Mouse (Mus musculus) urinary bladder, postnatal 4 days (tissue): Measurements from ENCODE around the gene Xpr1.

Experiments used
- DNase-seq, 2 experiments: peaks; one replicate each; pipeline ENCODE4 v3.0.0; 2021 to 2022; ENCODE audit warnings: low spot score in 2 of 2

Xpr1 gene

GRCm38 (mm10) chr1:155416701-155417677, at the start of gene Xpr1:
TSS of gene Xpr1 (minus strand) at chr1:155417415.
- peak; percentile 94 to 96 for DNase-seq

- DNase-seq = no peak
Observed at GRCm38 (mm10) chr1:155463442-155463841, 46.2 kb upstream of the Xpr1 start.

- DNase-seq = no peak
Observed at GRCm38 (mm10) chr1:155462582-155462981, 45.4 kb upstream of the Xpr1 start.

GRCm38 (mm10) chr1:155457532-155457931, 40.3 kb upstream of the Xpr1 start:
- DNase-seq = no peak

- no peak for DNase-seq
Observed at GRCm38 (mm10) chr1:155453180-155453579, 36.0 kb upstream of the Xpr1 start.

GRCm38 (mm10) chr1:155448932-155449331, 31.7 kb upstream of the Xpr1 start:
- DNase-seq = no peak

- no peak for DNase-seq
Observed at GRCm38 (mm10) chr1:155447277-155447676, 30.1 kb upstream of the Xpr1 start.

- DNase-seq = no peak
Observed at GRCm38 (mm10) chr1:155443115-155443514, 25.9 kb upstream of the Xpr1 start.

- DNase-seq = no peak
Observed at GRCm38 (mm10) chr1:155442521-155443001, 25.3 kb upstream of the Xpr1 start.

- no peak for DNase-seq
Observed at GRCm38 (mm10) chr1:155439551-155439950, 22.3 kb upstream of the Xpr1 start.

GRCm38 (mm10) chr1:155438525-155438924, 21.3 kb upstream of the Xpr1 start:
- DNase-seq = no peak

- DNase-seq = no peak
Observed at GRCm38 (mm10) chr1:155429304-155429703, 12.1 kb upstream of the Xpr1 start.

- DNase-seq = no peak
Observed at GRCm38 (mm10) chr1:155427126-155427865, 10.1 kb upstream of the Xpr1 start.

- no peak for DNase-seq
Observed at GRCm38 (mm10) chr1:155425743-155426315, 8.6 kb upstream of the Xpr1 start.

- DNase-seq = no peak
Observed at GRCm38 (mm10) chr1:155425285-155425684, 8.1 kb upstream of the Xpr1 start.

- no peak for DNase-seq
Observed at GRCm38 (mm10) chr1:155423801-155424200, 6.6 kb upstream of the Xpr1 start.

GRCm38 (mm10) chr1:155422022-155422421, 4.8 kb upstream of the Xpr1 start:
- DNase-seq = no peak

- DNase-seq = no peak
Observed at GRCm38 (mm10) chr1:155416147-155416700, 991 bp downstream of the Xpr1 start.

- DNase-seq = no peak
Observed at GRCm38 (mm10) chr1:155415421-155415820, 1.8 kb downstream of the Xpr1 start.

- no peak for DNase-seq
Observed at GRCm38 (mm10) chr1:155412705-155413104, 4.5 kb downstream of the Xpr1 start.

- no peak for DNase-seq
Observed at GRCm38 (mm10) chr1:155408577-155408966, 8.6 kb downstream of the Xpr1 start.
